Mouse (Mus musculus): ENCODE data around the gene Mesp1. TPM values are rescaled to one million over a fixed set of nuclear protein-coding genes. Genes with fewer than 3 reads are reported as not detected.

Gene Mesp1
- total RNA-seq, 2 experiments from 2014 or later: 0.64 TPM; not detected in 1

DNA sequence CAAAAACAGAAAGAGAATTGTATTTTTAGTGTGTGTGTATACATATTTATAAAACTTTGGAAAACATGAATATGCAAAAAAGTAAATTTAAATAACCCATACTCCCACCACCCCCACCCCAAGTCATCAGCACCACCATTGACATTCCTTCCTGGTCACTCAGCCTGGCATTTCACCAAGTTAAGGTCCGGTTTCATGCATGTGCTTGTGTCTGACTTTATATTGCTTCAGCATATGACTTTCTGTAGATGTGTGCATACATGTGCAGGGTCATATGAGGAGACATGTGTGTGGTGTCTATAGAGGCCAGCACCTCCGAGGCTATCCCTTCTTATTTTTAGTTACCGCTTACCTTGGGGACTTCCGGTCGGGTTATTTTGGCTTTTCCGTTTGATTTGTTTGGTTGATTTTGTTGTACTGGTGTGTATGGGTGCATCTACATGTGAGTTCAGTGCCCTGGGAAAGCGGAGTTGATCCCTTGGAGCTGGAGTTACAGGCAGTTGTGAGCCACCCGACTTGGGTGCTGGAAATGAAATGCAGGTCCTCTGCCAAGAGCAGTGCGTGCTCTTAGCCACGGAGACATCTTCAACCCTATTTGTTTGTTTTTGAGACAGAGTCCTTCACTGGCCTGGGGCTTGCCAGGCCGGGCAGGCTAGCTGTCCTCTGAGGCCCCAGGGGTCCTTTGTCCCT lies 11.6 kb downstream of the Mesp1 start:
- no peak for TF ChIP-seq CTCF (conservative IDR thresholded peaks at IDR 0.05)
- no peak for DNase-seq (ENCODE audit: low spot score in 2 of 2)
- H3K27ac ChIP-seq: no peak overlapping the region
- H3K4me3 ChIP-seq: no peak overlapping the region

DNA sequence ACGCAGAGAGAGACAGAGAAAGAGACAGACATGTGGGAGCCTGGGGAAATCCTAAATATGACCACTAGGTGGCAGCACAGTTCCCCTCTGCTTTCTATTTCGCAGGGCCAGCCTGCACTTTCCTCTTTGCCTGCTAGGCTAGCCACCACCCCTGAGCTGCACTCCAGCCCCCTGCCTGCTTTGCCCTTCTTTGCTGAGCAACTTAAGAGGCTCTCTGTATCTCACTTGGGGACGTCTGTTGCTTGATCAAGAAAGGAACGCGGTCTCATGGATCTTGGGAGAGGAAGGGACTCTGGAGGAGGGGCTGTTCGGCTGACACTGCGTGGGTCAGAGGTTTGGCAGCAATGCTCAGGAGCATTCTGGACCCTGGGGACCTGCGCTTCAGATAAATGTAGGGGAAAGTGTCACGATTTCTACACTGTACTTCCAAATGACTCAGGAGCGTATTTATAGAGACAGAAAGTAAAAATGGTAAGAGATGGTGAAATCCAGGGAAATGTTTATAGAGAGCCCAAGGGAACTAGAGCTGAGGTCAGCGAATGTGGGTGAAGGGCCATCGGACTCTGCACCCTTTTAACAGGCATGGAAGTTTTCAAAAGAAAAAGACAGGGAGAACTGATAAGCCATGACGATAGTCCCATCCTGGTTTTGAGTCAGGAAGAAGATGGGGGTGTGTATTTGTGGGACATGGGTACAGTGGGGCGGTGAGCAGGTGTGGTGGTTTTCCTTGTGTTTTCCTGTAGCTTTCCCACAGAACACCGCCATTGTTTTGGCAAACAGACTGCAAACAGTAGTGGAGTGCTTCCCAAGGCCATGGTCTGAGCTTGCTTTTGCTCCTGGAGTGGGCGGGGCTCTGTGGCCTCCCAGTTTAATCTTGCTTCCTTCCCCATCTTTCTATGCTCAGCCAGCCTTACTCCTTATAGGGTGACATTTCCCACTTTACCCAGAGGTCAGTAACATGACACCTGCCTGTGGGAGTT lies 12.7 kb downstream of the Mesp1 start:
- no peak overlapping the region for H3K27ac ChIP-seq
- TF ChIP-seq CTCF (conservative IDR thresholded peaks at IDR 0.05): peak; percentile 98
- peak overlapping the region; percentile 31 for H3K4me3 ChIP-seq
- DNase-seq (ENCODE audit: low spot score in 2 of 2): peak; percentile 52 to 77

DNA sequence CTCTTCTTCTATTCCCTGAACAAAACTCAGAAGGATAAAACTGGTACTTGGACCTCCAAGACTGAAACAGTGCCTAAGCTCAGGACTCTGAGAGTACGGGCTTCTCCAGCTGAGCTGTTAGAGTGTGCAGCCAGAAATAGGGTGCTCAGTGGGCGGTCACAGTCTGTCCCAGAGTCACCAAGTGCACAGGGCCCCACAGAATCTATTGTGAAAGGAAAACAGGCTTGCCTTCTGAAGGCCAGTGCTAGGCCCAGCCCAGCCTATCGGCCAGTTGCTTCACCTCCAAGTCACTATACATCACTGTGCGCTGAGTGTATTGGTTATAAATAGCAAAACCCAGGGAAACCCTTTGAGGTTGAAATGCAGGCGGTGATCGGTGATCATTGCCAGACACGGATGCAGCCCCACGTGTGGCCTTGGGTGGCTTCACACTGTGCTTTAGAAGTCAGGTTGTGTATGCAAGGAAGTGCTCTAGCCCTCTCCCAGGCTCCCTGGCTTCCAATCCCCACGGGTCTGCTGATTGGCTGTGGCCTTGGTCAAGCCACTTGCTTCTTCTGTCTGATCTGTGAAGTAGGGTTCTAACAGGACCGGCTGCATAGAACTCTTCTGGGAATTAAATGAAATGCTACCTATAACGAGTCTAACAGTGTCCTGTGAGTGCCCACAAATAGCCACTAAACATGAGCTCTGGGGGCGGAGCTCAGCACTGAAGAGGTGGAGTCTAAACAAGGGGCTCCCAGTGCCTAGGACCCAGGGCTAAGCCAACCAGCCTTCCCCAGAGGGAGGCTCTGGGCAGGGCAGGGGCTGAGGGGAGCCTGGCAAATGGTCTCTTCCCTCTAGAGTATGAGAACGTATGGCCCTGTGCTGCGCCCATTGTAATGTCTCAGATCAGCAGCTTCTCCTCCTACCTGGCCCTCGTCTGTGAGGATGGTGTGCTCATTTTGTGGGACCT lies 21.8 kb downstream of the Mesp1 start:
- no peak overlapping the region for H3K4me3 ChIP-seq
- H3K27ac ChIP-seq: peak overlapping the region; percentile 57; the same call in 1 of the 2 replicates
- DNase-seq (ENCODE audit: low spot score in 2 of 2): peak in 1 of 2 experiments; percentile 39
- TF ChIP-seq CTCF (conservative IDR thresholded peaks at IDR 0.05): no peak

DNA sequence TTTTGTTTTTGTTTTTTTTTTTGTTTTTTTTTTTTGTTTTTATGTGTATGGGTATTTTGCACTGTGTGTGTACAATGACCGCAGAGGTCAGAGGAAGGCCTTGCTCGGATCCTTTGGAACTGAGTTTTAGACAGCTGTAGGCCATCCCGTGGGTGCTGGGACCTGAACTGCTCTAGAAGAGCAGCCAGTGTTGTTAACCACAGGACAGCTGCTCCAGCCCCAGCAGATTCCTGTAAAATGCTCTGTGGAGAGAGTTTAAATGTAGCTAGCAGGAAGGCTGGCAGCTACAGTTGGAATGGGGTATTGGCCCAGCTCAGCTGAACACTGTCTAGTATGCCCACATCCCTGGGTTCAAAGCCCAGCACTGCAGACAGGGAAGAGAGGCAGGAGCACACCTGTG lies 23.9 kb downstream of the Mesp1 start:
- Histone ChIP-seq H3K4me3 (no peak overlapping the region), H3K27ac (no peak overlapping the region)
- DNase-seq (ENCODE audit: low spot score in 2 of 2): no peak
- no peak for TF ChIP-seq CTCF (conservative IDR thresholded peaks at IDR 0.05)

DNA sequence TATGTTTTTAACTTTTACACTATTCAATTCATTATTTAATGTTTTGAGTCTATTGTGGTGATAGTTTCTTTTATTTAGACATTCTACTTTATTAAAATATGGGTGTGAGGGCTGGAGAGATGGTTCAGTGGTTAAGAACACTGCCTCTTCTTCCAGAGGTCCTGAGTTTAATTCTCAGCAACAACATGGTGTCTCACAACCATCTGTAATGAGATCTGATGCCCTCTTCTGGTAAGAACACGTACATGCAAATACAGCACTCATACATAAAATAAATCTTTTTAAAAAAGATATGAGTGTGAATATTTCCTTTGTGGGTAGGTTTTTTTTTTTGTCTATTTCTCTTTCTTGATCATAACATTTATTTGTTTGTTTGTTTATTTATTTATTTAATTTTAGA lies 27.6 kb downstream of the Mesp1 start:
- DNase-seq (ENCODE audit: low spot score in 2 of 2): no peak
- H3K27ac ChIP-seq: no peak overlapping the region
- peak; percentile 44 for TF ChIP-seq CTCF (conservative IDR thresholded peaks at IDR 0.05)
- no peak overlapping the region for H3K4me3 ChIP-seq

DNA sequence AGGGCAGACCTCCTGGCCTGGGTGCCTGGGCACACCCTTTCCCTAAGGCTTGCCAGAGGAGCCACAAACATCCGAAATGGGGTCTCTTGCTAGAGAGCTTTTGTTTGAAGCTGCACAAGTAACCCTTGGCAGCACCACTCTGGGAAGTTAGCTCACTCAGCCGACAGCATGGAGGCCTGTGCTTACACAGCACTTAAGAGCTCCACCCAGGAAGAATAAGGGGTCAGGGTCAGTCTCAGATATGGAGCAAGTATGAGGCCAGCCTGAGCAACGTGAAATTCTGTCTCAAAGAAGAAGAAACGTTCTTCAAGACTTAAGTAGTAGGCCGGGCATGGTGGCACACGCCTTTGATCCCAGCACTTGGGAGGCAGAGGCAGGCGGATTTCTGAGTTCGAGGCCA lies 31.5 kb downstream of the Mesp1 start:
- no peak for TF ChIP-seq CTCF (conservative IDR thresholded peaks at IDR 0.05)
- H3K27ac ChIP-seq: no peak overlapping the region
- DNase-seq (ENCODE audit: low spot score in 2 of 2): no peak
- no peak overlapping the region for H3K4me3 ChIP-seq

DNA sequence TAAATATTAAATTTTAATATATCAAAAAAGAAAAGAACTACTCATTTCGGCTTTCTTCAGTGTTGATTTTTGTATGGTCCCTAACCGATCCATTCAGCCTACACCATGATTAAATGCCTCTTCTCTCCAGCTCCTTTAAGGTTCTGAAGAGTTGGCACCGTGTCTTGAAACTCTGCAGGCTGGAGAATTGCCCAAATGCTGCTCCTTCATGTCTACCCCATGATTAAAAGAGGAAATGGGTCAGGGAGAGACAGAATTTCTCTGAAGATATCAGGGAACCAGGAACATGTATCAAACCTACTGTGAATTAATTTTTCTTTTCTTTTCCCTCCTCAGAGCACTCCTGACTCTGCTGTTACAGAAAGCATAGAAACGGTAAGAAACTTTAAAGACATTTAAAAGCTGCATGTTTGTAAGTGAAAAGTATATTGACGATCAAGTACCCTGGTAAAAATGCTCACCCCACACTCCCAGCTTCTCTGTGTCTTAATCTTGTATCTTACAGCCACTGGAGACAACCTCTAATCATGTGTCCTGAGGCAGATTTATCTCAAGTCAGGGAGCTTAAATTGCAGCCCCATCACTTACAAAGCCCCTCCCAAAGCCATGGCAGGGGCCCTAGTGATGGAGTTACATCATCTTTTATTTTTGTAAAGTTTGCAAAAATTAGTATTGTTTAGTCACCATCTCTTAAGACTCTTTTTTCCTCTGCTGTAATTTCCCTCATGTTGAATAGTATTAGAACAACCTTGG lies 32.3 kb downstream of the Mesp1 start:
- DNase-seq (ENCODE audit: low spot score in 2 of 2): no peak
- Histone ChIP-seq H3K27ac (no peak overlapping the region), H3K4me3 (no peak overlapping the region)
- no peak for TF ChIP-seq CTCF (conservative IDR thresholded peaks at IDR 0.05)

DNA sequence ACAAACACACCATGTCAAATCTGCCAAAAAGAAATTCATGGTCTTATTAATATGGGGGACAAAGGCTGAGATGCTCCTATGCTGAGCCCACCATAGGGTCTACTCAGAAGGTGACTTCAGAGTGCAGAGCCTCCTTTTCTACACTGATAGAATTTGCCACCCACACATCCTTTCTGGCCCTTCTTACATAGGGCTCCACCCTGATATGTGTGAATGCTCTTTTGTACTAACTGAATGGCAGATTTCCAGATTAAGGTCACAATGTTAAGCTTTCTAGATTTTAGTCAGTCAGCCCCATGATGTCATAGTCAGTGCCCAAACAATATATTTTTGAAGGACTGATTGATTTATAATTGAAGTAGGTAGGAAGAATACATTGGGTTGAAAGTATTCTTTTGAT lies 33.8 kb downstream of the Mesp1 start:
- H3K4me3 ChIP-seq: no peak overlapping the region
- DNase-seq (ENCODE audit: low spot score in 2 of 2): no peak
- no peak for TF ChIP-seq CTCF (conservative IDR thresholded peaks at IDR 0.05)
- no peak overlapping the region for H3K27ac ChIP-seq

DNA sequence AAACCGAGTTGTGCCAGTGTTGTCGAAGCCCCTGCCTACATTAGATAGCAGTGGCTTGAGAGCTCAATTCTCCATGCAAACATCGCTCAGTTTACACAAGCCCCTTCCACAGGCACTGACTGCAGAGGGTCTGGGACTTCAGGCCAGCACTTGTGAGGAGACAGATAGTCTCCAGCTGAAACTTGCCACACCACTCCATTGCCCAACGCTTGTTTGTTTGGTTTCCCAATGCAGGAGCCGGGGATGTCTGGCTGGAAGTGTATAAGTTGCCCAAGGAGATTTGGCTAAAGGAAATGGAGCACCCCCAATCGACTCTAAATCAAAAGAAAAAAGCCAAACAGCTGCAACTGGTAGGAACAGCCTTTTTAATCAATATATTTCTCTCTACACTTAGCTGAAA lies 35.4 kb downstream of the Mesp1 start:
- DNase-seq (ENCODE audit: low spot score in 2 of 2): no peak
- Histone ChIP-seq H3K27ac (no peak overlapping the region), H3K4me3 (no peak overlapping the region)
- TF ChIP-seq CTCF (conservative IDR thresholded peaks at IDR 0.05): no peak

DNA sequence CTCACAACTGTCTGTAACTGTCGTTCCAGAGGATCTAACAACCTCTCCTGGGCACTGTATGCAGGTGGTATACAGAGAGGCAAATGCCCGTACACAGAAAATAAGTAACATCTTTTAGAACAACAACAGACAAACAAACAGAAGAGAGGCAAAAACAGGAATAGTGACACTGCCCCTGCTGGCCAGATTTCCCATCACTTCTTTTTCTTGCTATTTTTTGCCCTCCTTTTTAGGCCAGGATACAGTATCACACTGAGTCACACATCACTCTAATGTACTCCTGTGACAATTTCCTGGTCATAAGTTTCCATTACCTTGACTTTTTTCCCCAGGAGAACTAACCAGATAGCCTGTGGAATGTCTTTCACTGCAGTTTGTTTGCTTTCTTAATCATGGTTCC lies 37.3 kb downstream of the Mesp1 start:
- Histone ChIP-seq H3K27ac (no peak overlapping the region), H3K4me3 (no peak overlapping the region)

DNA sequence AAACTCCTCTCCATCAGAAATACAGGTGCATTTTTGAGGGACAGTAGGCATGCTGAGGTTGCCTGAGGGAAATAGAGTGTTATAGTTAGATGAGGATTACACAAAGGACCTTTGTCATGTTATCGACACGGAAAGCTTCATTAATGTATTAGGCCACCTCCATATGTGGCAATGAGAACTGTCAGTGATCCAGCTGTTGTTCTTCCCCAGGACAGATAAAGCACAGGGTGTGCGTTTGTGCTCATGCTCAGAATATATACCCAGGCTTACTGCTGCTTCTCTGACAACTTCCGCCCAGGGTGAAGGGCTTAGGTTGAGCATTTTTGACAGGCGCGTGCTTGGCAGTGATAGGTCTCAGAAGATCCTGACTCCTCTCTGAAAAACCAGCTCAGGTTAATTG lies 44.1 kb downstream of the Mesp1 start:
- DNase-seq (ENCODE audit: low spot score in 2 of 2): no peak
- no peak overlapping the region for H3K4me3 ChIP-seq

More for the DNA sequence above, 37.3 kb downstream of the Mesp1 start:
- DNase-seq (ENCODE audit: low spot score in 2 of 2): no peak
- TF ChIP-seq CTCF (conservative IDR thresholded peaks at IDR 0.05): peak; percentile 56

DNA sequence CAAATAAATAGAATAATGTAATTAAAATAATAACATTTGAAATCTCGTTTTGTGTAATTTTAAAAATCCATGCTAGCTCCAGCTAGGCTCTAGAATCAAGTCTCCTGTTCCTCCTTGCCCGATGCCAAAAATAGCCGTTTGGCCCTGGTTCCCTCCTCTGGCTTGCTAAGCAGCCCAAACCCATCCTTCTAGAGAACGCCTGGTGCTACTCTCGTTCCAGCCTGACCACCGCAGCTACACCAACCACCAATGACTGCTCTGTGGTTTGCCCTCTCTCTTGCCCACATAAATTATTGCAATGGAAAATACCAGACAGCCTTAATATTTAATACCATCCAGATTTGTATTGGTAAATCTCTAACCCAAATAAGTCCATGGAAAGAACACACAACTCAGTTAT lies 45.9 kb downstream of the Mesp1 start:
- no peak for TF ChIP-seq CTCF (conservative IDR thresholded peaks at IDR 0.05)
- DNase-seq (ENCODE audit: low spot score in 2 of 2): no peak
- H3K27ac ChIP-seq: no peak overlapping the region
- H3K4me3 ChIP-seq: no peak overlapping the region

More for the DNA sequence above, 44.1 kb downstream of the Mesp1 start:
- no peak overlapping the region for H3K27ac ChIP-seq
- no peak for TF ChIP-seq CTCF (conservative IDR thresholded peaks at IDR 0.05)

Data from layer of hippocampus, adult 2 months (tissue).